Mouse (Mus musculus) olfactory bulb, adult 2 months (tissue): ENCODE data around the gene Babam2. TPM values are rescaled to one million over a fixed set of nuclear protein-coding genes. Genes with fewer than 3 reads are reported as not detected.

Experiments used
- H3K27ac ChIP-seq: fragments of 200-500 bp; 2 replicates; pipeline ENCODE4 v1.5.1; 2012; ENCODE audit warnings: low read depth, low read length; ENCODE audit not compliant: insufficient read depth
- H3K4me1 ChIP-seq: fragments of 200-500 bp; 2 replicates; pipeline ENCODE4 v1.6.1; 2012; ENCODE audit warnings: low read length; ENCODE audit not compliant: control insufficient read depth, insufficient read depth
- H3K4me3 ChIP-seq: fragments of 200-500 bp; 2 replicates; pipeline ENCODE4 v1.5.1; 2012; ENCODE audit warnings: mild to moderate bottlenecking, low read depth, low read length, moderate library complexity; ENCODE audit not compliant: insufficient read depth
- CTCF ChIP-seq: fragments of 200-500 bp; IDR thresholded peaks from 2 replicates; pipeline ENCODE4 v1.5.1; 2012; ENCODE audit warnings: low read depth, mild to moderate bottlenecking, low read length, moderate library complexity; ENCODE audit not compliant: insufficient read depth
- POLR2A ChIP-seq: fragments of 200-500 bp; IDR thresholded peaks from 2 replicates; pipeline ENCODE4 v1.6.1; 2012; ENCODE audit warnings: mild to moderate bottlenecking, low read depth, low read length, moderate library complexity; ENCODE audit not compliant: insufficient read depth
- WGBS: fragments of 180-500 bp; shearing (Covaris S2); methylation state at CpG from one replicate; pipeline ENCODE4 v1.1.7; 2018; 5-methylcytosine and 5-hydroxymethylcytosine counted together
- polyA plus RNA-seq: library from polyadenylated mRNA; stranded (reverse); fragments of >200 nt; gene quantifications from 2 replicates; pipeline ENCODE4 v1.2.4, GENCODE M21; 2012; ENCODE audit warnings: low replicate concordance; ENCODE audit not compliant: missing spikeins, insufficient read depth, insufficient read length

Gene Babam2
- polyA plus RNA-seq, 1 experiment, result not detected

DNA sequence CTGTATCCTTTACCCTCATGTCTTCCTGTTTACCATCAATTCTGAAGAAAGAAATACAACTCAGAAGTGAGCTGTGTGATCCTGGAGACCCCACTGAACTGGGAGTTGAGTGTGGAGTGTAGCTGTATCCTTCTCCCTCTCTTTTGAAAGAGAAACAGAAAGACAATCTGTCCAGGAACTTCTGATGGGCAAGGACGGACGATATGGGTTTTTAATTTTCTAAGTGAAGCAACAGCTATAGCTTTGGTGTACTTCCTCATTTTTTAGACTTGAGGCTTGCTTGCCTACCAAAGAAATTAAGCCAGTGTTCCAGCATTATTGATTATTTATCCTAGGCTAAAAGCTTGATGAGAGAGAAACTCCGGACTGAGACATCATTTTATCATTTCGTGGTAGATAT is 116.6 kb downstream of the Babam2 start:
- H3K27ac ChIP-seq, result no peak overlapping the region
- WGBS, result 90% methylated on average over 4 of the region's 4 CpGs
- H3K4me3 ChIP-seq, result no peak overlapping the region
- TF ChIP-seq CTCF (no peak), POLR2A (no peak)
- no peaks in the 10 kb centered on the region for H3K4me1 ChIP-seq

DNA sequence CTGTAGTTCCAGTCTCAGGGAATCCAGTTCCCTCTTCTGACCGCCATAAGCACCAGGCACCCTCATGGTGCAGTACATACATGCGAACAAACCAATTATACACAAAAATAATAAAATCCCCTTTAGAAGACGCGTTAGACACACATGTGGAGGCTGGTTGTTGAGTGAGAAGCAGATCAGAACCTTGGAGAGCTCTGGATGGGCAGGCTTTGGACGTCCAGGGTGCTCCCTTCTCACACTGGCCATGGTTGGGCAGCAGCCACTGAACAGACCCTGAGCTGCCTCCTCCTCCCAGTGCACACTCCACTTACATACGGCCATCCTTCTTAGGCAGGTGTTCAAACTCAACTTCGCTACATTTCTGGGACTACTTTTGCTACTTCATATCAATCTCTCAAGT is 117.6 kb downstream of the Babam2 start:
- Histone ChIP-seq H3K4me3 (no peak overlapping the region), H3K4me1 (no peaks in the 10 kb centered on the region), H3K27ac (no peak overlapping the region)
- no peak for TF ChIP-seq CTCF
- TF ChIP-seq POLR2A, result no peak
- WGBS, result 93% methylated on average over 7 of the region's 7 CpGs

DNA sequence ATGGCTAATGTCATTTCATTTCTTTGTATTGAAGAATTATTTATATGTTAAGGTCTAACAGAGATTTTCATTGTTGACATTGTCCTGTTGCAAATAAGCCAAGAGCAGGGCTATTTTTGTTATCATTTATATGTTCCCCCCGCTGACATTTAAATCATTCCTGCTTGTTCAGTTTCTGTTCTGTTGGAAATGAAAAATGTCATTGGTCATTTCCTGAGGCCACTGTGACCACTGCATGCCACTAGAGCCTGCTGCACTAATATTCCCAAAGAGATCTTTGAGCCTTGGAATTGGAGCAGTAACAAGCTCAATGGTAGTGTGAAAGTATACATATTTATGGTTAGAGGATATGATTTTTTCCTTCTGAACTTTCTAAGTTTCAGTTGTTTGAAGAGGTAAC is 118.6 kb downstream of the Babam2 start:
- Histone ChIP-seq H3K4me3 (no peak overlapping the region), H3K27ac (no peak overlapping the region), H3K4me1 (no peaks in the 10 kb centered on the region)
- TF ChIP-seq POLR2A, result no peak
- TF ChIP-seq CTCF, result no peak
- 92% methylated on average over 1 of the region's 1 CpGs for WGBS

DNA sequence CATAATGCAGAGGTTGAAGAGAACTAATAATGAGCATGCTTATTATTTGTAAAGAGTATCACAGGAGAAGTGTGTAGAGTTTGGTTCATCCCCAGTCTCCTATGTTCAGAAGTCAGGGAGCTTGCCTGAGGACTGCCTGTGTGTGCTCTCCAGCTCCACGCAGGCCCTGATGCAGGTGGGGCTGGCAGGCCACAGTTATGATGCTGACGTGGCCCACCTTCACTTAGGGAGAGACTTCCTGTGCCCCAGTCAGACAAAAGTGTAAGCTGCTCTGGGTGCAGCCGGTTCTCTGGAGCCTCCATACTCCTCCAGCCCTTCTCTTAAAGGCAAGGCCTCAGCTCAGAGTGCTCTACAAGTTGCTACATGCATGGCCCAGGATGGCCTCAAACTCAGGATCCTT is 123.3 kb downstream of the Babam2 start:
- H3K27ac ChIP-seq, result no peak overlapping the region
- no peak overlapping the region for H3K4me3 ChIP-seq
- 91% methylated on average over 3 of the region's 3 CpGs for WGBS
- TF ChIP-seq CTCF (no peak), POLR2A (no peak)
- no peaks in the 10 kb centered on the region for H3K4me1 ChIP-seq

DNA sequence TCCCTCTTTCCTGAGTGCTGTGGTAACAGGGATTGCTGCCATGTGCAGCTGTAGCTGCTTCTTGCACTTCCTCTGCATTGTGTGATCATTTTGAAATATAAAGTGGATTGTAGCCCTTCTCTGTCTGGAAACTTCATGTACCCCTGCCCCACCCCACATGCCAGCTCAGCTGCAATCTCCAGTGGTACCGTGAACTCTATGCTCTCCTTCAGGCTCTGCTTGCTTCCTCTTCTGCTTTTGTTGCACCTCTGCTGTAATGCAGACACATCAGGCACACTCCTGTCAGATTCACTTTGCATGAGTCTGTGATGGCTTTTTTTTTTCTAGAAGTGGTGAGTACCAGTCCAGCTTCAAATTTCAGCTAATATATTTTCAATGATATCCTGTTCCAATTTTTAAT is 123.7 kb downstream of the Babam2 start:
- 88% methylated on average over 1 of the region's 1 CpGs for WGBS
- no peak overlapping the region for H3K27ac ChIP-seq
- H3K4me3 ChIP-seq, result no peak overlapping the region
- TF ChIP-seq POLR2A (no peak), CTCF (no peak)
- no peaks in the 10 kb centered on the region for H3K4me1 ChIP-seq

DNA sequence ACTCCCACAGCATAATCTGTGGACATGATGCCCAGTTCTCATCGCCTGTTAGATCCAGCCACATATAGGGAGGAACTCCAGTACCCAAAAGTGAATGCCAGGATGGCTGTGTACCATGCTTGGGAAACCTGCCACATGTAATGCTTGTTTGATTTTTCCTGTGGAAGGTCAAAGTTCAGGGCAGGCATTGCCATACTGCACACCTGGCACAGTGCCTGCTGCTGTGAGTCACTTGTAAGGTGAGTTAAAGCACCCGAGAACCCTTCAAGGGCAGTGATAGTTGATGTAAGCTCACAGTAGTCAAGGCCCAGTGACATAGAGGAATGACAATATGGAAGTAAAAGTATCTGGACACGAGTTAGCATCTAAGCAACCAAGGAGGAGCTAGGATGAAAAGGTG is 126.2 kb downstream of the Babam2 start:
- WGBS, result 84% methylated on average over 3 of the region's 3 CpGs
- Histone ChIP-seq H3K27ac (no peak overlapping the region), H3K4me3 (no peak overlapping the region), H3K4me1 (no peaks in the 10 kb centered on the region)
- TF ChIP-seq CTCF, result no peak
- TF ChIP-seq POLR2A, result no peak

DNA sequence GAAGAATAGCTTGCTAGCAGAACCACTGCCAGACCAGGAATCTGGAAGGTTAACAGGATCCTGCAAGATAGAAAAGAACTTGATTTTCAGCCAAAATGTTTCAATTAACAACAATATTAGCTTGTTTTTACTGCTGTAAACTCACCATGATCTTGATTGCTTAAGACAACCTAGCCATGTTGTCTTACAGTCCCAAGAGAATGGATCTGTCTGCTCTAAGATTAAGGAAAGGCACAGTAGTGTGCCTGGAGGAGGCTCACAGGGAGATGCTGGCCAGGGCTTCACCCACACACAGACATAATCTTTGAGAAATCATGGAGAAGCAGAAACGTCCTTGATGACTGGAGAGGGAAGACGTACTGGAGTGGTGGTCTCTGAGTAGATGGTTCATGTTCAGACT is 126.6 kb downstream of the Babam2 start:
- H3K4me3 ChIP-seq, result no peak overlapping the region
- no peaks in the 10 kb centered on the region for H3K4me1 ChIP-seq
- WGBS, result 84% methylated on average over 2 of the region's 2 CpGs
- TF ChIP-seq CTCF, result no peak
- TF ChIP-seq POLR2A, result no peak
- no peak overlapping the region for H3K27ac ChIP-seq

DNA sequence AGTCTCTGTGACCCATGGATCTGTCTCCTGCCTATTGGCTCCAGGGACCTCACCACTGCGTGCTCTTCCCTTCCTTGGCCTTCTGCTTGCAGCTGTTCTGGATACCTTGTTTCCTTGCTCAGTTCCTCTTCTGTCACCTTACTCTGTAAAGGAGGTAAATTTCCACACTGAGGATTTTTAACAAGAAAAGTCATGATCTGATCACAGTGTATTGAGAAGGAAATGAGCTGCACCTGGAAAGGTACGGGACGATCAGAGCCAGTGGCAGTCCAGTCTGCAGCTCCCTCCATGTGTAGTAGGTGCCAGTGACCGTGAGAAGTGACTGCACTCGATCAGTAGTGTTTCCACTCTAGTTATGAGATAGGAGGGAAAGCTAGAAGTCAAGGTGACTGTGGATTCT is 129.8 kb downstream of the Babam2 start:
- 92% methylated on average over 5 of the region's 5 CpGs for WGBS

DNA sequence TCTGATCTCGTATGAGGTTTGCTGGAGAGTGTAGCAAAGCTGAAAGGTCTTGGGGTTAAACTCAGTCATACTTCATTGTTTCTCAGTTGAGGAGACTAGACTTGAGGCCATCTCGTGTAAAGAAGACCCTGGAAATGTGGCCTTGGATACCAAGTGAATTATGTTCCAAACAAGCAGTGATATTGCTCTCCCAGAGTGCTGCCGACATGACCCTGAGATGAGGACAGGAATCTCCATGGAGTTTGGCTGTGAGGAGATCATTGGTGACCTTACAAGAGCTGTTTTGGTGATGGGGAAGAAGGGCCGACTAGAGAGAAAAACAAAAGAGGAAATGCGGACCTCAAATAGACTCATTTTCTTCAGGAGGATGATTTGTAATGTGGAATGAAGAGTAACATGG is 130.4 kb downstream of the Babam2 start:
- 93% methylated on average over 5 of the region's 5 CpGs for WGBS
- Histone ChIP-seq H3K27ac (no peak overlapping the region), H3K4me3 (no peak overlapping the region), H3K4me1 (no peaks in the 10 kb centered on the region)
- no peak for TF ChIP-seq CTCF
- TF ChIP-seq POLR2A, result no peak

More for the DNA sequence above, 129.8 kb downstream of the Babam2 start:
- Histone ChIP-seq H3K4me3 (no peak overlapping the region), H3K27ac (no peak overlapping the region), H3K4me1 (no peaks in the 10 kb centered on the region)
- TF ChIP-seq CTCF (no peak), POLR2A (no peak)

DNA sequence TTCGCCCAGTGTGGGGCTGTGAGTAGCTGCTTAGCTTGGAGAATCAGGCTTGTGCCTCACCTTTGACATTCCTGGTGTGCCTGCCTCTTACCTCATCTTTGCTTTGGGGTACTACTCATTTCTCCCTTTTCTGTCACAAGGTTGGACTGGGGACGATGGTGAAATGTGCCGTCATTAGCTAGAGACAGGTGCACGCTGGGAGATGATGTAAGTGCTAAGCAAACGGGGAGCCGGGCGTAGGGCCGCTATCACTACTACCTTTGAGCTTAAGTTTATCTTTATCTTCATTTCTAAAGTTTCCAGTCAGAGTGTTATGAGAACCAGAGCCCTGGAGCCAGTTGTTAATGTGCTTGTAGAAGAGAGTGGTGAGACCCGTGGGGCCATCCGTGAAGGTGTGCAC is 131.3 kb downstream of the Babam2 start:
- 96% methylated on average over 10 of the region's 10 CpGs for WGBS
- Histone ChIP-seq H3K4me1 (no peaks in the 10 kb centered on the region), H3K4me3 (no peak overlapping the region), H3K27ac (no peak overlapping the region)
- TF ChIP-seq POLR2A, result no peak
- TF ChIP-seq CTCF, result no peak

DNA sequence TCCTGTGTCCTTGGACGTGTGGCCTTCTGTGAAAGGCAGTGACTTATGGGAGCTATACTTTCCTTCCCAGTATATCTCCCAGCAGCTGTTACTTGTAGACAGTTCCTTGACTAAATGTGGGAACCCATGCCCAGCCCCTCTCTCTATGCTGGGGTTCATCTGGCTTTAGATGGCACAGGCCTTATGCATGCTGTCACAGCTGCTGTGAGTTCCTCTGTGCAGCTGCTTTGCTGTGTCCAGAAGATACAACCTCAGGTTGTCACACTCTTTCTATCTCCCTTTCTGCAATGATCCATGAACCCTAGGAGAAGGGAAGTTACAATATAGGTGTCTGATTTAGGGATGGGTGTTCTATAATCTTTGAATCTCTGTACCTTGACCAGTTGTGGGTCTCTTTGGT is 132.1 kb downstream of the Babam2 start:
- H3K27ac ChIP-seq, result no peak overlapping the region
- WGBS, result 46% methylated on average over 1 of the region's 1 CpGs
- TF ChIP-seq CTCF (no peak), POLR2A (no peak)
- H3K4me1 ChIP-seq, result no peaks in the 10 kb centered on the region
- H3K4me3 ChIP-seq, result no peak overlapping the region
